Mouse (Mus musculus) skeletal muscle tissue, adult 2 months (tissue): ENCODE measurements around the gene Zbtb44.

Experiments used
- DNase-seq: peaks from one replicate; pipeline ENCODE4 v3.0.0-alpha.2; 2012; ENCODE audit warnings: low read depth, low spot score

The Zbtb44 gene

GRCm38 (mm10) chr9:31115586-31115985, 85.1 kb downstream of the Zbtb44 start:
- DNase-seq = no peak

- DNase-seq = no peak
These were observed 86.6 kb downstream of the Zbtb44 start for GRCm38 (mm10) chr9:31117088-31117487.

GRCm38 (mm10) chr9:31117488-31117887, 87.0 kb downstream of the Zbtb44 start:
- no peak for DNase-seq

- DNase-seq = no peak
These were observed 88.3 kb downstream of the Zbtb44 start for GRCm38 (mm10) chr9:31118520-31119298.

GRCm38 (mm10) chr9:31119405-31119804, 89.0 kb downstream of the Zbtb44 start:
- no peak for DNase-seq

GRCm38 (mm10) chr9:31119882-31120532, 89.6 kb downstream of the Zbtb44 start:
- no peak for DNase-seq

GRCm38 (mm10) chr9:31120533-31120915, 90.1 kb downstream of the Zbtb44 start:
- DNase-seq = no peak

- DNase-seq = no peak
These were observed 92.1 kb downstream of the Zbtb44 start for GRCm38 (mm10) chr9:31122464-31123030.
